Mouse (Mus musculus): ENCODE results near the gene Psmc5. TPM values are rescaled to one million over a fixed set of nuclear protein-coding genes. Genes with fewer than 3 reads are reported as not detected.

Gene Psmc5
- polyA plus RNA-seq, 2 experiments = 107 to 123 TPM

- H3K4me3 ChIP-seq (ENCODE audit: insufficient read depth in 1 of 2, low read depth in 2 of 2, low read length in 2 of 2) = no peak overlapping the region
- H3K4me1 ChIP-seq (replicated peaks; ENCODE audit: control insufficient read depth in 2 of 2, insufficient read depth in 2 of 2, low read length in 1 of 2) = peaks cover 0 to 4% of the 10 kb centered on the region in 2 experiments; a peak in 1 of 4 replicates
- DNase-seq (ENCODE audit: low read depth in 3 of 3, low spot score in 3 of 3) (no peak), ATAC-seq (ENCODE audit: insufficient read depth) (no peak)
- H3K36me3 ChIP-seq (replicated peaks; ENCODE audit: control insufficient read depth, insufficient read depth, low read depth) = peaks cover 67% of the 10 kb centered on the region
- WGBS (ENCODE audit: insufficient replicate concordance) = 79% methylated on average over 9 of the region's 9 CpGs
- TF ChIP-seq EP300 (IDR thresholded peaks at IDR 0.05; ENCODE audit: low read depth) (no peak), CTCF (IDR thresholded peaks at IDR 0.05; ENCODE audit: low read depth) (no peak)
- no peaks in the 10 kb centered on the region for H3K9me3 ChIP-seq (ENCODE audit: control insufficient read depth, low read length)
- no peak overlapping the region for H3K27ac ChIP-seq
- H3K4me2 ChIP-seq (ENCODE audit: low read depth) = no peak overlapping the region
- no peaks in the 10 kb centered on the region for H3K27me3 ChIP-seq (ENCODE audit: control insufficient read depth, insufficient read depth, low read length)
- H3K9ac ChIP-seq (replicated peaks) = no peak overlapping the region
Measured at GRCm38 (mm10) chr11:106263963-106264362, 8.0 kb downstream of the Psmc5 start.

GRCm38 (mm10) chr11:106264988-106265387, 9.0 kb downstream of the Psmc5 start:
- H3K4me3 ChIP-seq (ENCODE audit: insufficient read depth in 1 of 2, low read depth in 2 of 2, low read length in 2 of 2) = no peak overlapping the region
- 85% methylated on average over 15 of the region's 15 CpGs for WGBS (ENCODE audit: insufficient replicate concordance)
- peaks cover 6% of the 10 kb centered on the region in 2 experiments; a peak in 3 of 4 replicates for H3K4me1 ChIP-seq (replicated peaks; ENCODE audit: control insufficient read depth in 2 of 2, insufficient read depth in 2 of 2, low read length in 1 of 2)
- H3K27ac ChIP-seq = no peak overlapping the region
- TF ChIP-seq EP300 (IDR thresholded peaks at IDR 0.05; ENCODE audit: low read depth) (no peak), CTCF (IDR thresholded peaks at IDR 0.05; ENCODE audit: low read depth) (no peak)
- no peak overlapping the region for H3K4me2 ChIP-seq (ENCODE audit: low read depth)
- no peaks in the 10 kb centered on the region for H3K27me3 ChIP-seq (ENCODE audit: control insufficient read depth, insufficient read depth, low read length)
- H3K9me3 ChIP-seq (ENCODE audit: control insufficient read depth, low read length) = no peaks in the 10 kb centered on the region
- H3K36me3 ChIP-seq (replicated peaks; ENCODE audit: control insufficient read depth, insufficient read depth, low read depth) = peaks cover 60% of the 10 kb centered on the region
- ATAC-seq (ENCODE audit: insufficient read depth) (no peak), DNase-seq (ENCODE audit: low read depth in 3 of 3, low spot score in 3 of 3) (no peak)
- H3K9ac ChIP-seq (replicated peaks) = no peak overlapping the region

- Histone ChIP-seq H3K36me3 (replicated peaks; ENCODE audit: control insufficient read depth, insufficient read depth, low read depth) (peaks cover 60% of the 10 kb centered on the region), H3K4me1 (replicated peaks; ENCODE audit: control insufficient read depth in 2 of 2, insufficient read depth in 2 of 2, low read length in 1 of 2) (peaks cover 7 to 10% of the 10 kb centered on the region in 2 experiments; a peak in 3 of 4 replicates), H3K4me3 (ENCODE audit: insufficient read depth in 1 of 2, low read depth in 2 of 2, low read length in 2 of 2) (no peak overlapping the region), H3K27ac (no peak overlapping the region), H3K4me2 (ENCODE audit: low read depth) (no peak overlapping the region), H3K9me3 (ENCODE audit: control insufficient read depth, low read length) (no peaks in the 10 kb centered on the region), H3K9ac (replicated peaks) (no peak overlapping the region), H3K27me3 (ENCODE audit: control insufficient read depth, insufficient read depth, low read length) (no peaks in the 10 kb centered on the region)
- ATAC-seq (ENCODE audit: insufficient read depth) (no peak), DNase-seq (ENCODE audit: low read depth in 3 of 3, low spot score in 3 of 3) (no peak)
- 61% methylated on average over 4 of the region's 4 CpGs for WGBS (ENCODE audit: insufficient replicate concordance)
- no peak for TF ChIP-seq EP300 (IDR thresholded peaks at IDR 0.05; ENCODE audit: low read depth)
- no peak for TF ChIP-seq CTCF (IDR thresholded peaks at IDR 0.05; ENCODE audit: low read depth)
Measured at GRCm38 (mm10) chr11:106265570-106265969, 9.6 kb downstream of the Psmc5 start.

- Histone ChIP-seq H3K36me3 (replicated peaks; ENCODE audit: control insufficient read depth, insufficient read depth, low read depth) (peaks cover 56% of the 10 kb centered on the region), H3K4me2 (ENCODE audit: low read depth) (no peak overlapping the region), H3K27me3 (ENCODE audit: control insufficient read depth, insufficient read depth, low read length) (no peaks in the 10 kb centered on the region), H3K9ac (replicated peaks) (no peak overlapping the region), H3K4me1 (replicated peaks; ENCODE audit: control insufficient read depth in 2 of 2, insufficient read depth in 2 of 2, low read length in 1 of 2) (peaks cover 11 to 14% of the 10 kb centered on the region in 2 experiments), H3K9me3 (ENCODE audit: control insufficient read depth, low read length) (no peaks in the 10 kb centered on the region), H3K4me3 (ENCODE audit: insufficient read depth in 1 of 2, low read depth in 2 of 2, low read length in 2 of 2) (no peak overlapping the region), H3K27ac (no peak overlapping the region)
- TF ChIP-seq CTCF (IDR thresholded peaks at IDR 0.05; ENCODE audit: low read depth) = no peak
- no peak for TF ChIP-seq EP300 (IDR thresholded peaks at IDR 0.05; ENCODE audit: low read depth)
- 86% methylated on average over 10 of the region's 10 CpGs for WGBS (ENCODE audit: insufficient replicate concordance)
- ATAC-seq (ENCODE audit: insufficient read depth) = no peak
- DNase-seq (ENCODE audit: low read depth in 3 of 3, low spot score in 3 of 3) = no peak
Measured at GRCm38 (mm10) chr11:106266431-106266830, 10.5 kb downstream of the Psmc5 start.

- H3K36me3 ChIP-seq (replicated peaks; ENCODE audit: control insufficient read depth, insufficient read depth, low read depth) = peaks cover 46% of the 10 kb centered on the region
- no peak for ATAC-seq (ENCODE audit: insufficient read depth)
- DNase-seq (ENCODE audit: low read depth in 3 of 3, low spot score in 3 of 3) = no peak
Measured at GRCm38 (mm10) chr11:106267311-106267852, 11.4 kb downstream of the Psmc5 start.

More at GRCm38 (mm10) chr11:106267311-106267852, 11.4 kb downstream of the Psmc5 start:
- no peaks in the 10 kb centered on the region for H3K9me3 ChIP-seq (ENCODE audit: control insufficient read depth, low read length)
- no peak overlapping the region for H3K9ac ChIP-seq (replicated peaks)
- no peak overlapping the region for H3K27ac ChIP-seq
- WGBS (ENCODE audit: insufficient replicate concordance) = 78% methylated on average over 15 of the region's 15 CpGs
- TF ChIP-seq EP300 (IDR thresholded peaks at IDR 0.05; ENCODE audit: low read depth) = no peak
- no peak for TF ChIP-seq CTCF (IDR thresholded peaks at IDR 0.05; ENCODE audit: low read depth)
- no peaks in the 10 kb centered on the region for H3K27me3 ChIP-seq (ENCODE audit: control insufficient read depth, insufficient read depth, low read length)
- H3K4me3 ChIP-seq (ENCODE audit: insufficient read depth in 1 of 2, low read depth in 2 of 2, low read length in 2 of 2) = no peak overlapping the region
- peaks cover 11 to 17% of the 10 kb centered on the region in 2 experiments for H3K4me1 ChIP-seq (replicated peaks; ENCODE audit: control insufficient read depth in 2 of 2, insufficient read depth in 2 of 2, low read length in 1 of 2)
- H3K4me2 ChIP-seq (ENCODE audit: low read depth) = no peak overlapping the region
